Mouse (Mus musculus) lung, postnatal 25 days (tissue): ENCODE results near the gene Pqlc3.
"Not testable (repeated sequence)": the region's sequence is repeated elsewhere in the genome, so short reads cannot be mapped to it uniquely, and the experiment has no call there.

Source experiments
- DNase-seq: peaks from one replicate; pipeline ENCODE4 v3.0.0; 2022; ENCODE audit warnings: low spot score

Pqlc3 gene

DNA sequence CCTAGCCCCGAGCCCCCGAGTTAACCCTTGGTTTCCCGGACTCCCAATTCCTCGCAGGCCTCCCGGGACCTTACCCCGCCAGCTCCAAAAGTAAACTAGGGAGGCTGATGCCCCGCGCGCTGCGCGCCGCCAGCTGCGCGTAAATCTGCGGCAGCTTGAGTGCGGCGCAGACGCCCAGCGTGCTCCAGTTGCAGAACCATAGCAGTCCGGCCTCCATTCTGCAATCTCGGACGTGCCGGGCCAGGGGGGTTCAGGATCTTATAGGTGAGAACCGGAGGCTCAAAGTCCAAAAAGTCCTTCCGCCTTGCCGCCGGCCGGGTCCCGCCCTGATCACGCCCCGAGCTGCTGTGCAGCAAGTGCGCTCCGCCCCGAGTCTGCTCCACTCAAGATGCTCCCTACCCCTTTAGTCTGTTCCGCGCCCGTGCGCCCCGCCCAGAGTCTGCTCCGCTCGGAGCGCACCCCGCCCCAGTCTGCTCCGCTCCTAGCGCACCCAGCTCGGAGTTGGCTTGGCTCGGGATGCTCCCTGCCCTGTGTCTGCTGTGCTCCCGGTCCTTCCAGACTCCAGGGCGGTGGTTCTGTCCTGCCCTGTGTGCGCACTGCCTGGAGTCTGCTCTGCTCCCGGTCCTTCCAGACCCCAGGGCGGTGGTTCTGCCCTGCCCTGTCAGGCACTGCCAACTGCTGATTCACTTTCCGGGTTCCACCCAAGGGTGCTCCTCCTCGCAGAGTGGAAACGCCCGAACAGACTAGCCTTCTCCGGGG, at the start of gene Pqlc3:
Gene Pqlc3, minus strand, starts transcription at position 670 of the 759 bp plus-strand sequence.
- peak; percentile 92 for DNase-seq

DNA sequence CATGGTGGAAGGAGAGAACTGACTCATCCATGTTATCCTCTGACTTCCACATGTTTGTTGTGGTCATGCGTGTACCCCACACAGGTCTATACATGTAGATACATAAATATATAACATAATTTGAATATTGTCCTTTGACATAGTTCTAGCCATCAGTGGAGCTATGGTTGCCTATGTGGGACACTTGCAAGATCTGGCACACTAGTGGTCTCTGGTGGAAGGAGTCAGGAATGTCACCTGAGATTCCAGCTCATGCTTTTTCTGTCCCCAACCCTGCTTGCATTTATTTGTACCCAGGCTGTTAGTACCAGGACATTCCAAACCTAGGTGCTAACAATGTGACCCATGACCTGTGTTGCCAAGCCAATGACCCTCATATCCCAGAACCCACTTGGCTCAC, 49.6 kb upstream of the Pqlc3 start:
- DNase-seq = no peak

DNA sequence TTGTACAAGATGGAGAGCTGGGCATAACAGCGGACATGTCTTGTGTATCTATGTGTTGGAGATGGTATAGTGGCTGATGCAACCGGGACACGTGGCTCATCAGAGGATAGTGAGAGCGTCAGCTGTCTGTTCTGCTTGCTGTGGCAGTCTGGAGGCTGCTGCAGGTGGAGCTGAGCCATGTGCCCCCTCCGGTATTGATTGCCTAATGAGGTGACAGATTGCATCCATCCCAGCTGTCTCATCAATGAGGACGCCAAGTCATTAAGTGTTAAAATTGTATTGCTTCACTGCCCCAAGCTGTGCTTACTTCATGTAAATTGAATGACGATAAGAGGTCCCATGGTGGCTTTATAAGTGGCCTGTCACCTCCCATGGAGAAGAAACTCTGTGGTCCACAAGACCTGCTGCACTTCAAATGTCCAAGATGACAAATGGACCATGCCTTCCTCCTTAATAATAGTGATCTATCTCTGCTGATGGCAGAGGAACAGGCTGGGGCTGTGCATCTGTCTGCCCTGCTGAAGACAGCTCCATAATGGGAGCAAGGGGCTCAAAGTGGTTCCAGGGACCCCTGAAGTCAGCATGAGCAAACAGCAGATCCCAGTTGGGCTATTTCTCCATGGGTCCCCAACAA, 48.9 kb upstream of the Pqlc3 start:
- no peak for DNase-seq

GRCm38 (mm10) chr12:17043311-17043710, 43.1 kb upstream of the Pqlc3 start:
- no peak for DNase-seq

GRCm38 (mm10) chr12:17040567-17040966, 40.4 kb upstream of the Pqlc3 start:
- DNase-seq = no peak

DNA sequence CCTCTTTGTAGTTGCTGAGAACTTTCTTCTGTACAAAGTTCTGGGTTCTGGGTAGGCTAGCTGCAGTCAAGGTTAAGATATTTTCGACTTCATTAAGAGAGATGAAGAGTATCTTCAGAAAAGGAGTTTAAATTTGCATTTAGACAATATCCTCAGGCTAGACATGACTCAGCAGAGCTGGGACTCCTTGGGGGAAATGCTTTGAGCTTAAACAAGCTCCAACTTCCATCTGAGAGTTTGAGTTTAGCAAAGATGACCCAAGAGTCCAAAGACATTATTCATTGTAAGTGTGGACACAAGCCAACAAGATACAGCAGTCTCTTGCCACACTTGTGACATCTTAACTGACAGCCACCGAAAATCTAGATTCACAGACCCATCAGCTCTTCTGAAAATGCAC, 39.2 kb upstream of the Pqlc3 start:
- DNase-seq = no peak

DNA sequence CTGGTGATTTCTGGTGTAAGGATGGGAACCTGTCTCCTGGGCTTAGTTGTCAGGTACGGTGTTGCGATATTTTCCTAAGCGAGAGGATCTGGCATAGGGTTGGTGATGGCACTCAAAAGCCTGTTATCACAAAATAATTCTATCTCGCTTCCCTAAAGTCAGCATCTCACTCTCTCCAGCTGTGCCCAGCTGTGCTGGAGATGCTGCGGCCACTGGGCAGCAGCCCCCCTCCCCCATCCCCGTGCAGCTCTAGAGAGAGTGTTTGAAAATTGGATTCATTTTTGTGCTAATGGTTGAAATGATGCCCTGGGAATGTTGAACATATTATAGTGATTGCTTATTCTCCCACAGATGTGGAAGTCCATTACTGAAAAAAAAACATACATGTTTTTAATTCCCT, 38.0 kb upstream of the Pqlc3 start:
- no peak for DNase-seq

DNA sequence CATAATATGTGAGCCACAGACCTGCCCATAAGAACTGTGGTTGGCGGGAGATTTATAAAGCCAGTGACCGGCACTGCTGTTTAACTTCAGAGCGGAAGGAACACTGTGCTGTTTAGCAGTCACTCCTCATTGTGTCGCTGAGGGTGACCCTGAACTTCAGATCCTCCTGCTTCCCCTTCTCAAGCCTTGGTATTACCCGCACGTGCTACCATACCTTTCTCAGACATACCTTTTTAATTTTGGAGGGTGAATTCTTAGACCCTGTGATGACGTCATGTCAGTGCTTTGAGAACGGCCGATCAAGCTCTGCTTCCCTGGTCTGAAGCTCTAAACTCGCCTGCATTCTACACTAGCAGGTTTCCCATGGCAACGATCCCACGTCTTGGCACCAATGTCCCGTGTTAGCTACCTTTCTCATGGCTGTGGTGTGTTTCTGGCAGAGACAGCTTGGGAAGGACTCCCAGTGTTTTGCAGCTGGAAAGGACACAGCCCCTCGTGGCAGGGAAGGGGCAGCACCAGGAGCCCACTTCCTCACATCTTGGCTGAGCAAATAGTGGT, 36.9 kb upstream of the Pqlc3 start:
- no peak for DNase-seq

DNA sequence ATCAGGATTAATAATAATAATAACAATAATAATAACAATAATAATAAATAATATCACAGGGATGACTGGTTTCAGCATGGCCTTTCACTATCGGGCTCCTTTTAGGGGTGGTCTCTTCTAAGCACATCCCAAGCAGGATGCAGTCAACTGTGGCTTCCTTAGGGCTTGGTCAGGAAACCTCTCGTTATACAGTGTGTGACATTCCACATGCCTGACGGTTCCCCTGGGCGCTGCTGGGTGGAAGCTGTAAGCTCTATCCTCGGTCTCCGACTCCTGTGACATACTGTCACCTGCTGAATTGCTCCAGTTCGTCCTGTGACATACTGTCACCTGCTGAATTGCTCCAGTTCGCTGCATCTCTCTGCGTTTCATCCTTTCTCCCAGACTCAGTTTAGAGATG, 36.3 kb upstream of the Pqlc3 start:
- no peak for DNase-seq

GRCm38 (mm10) chr12:17035128-17035527, 34.9 kb upstream of the Pqlc3 start:
- DNase-seq = no peak

DNA sequence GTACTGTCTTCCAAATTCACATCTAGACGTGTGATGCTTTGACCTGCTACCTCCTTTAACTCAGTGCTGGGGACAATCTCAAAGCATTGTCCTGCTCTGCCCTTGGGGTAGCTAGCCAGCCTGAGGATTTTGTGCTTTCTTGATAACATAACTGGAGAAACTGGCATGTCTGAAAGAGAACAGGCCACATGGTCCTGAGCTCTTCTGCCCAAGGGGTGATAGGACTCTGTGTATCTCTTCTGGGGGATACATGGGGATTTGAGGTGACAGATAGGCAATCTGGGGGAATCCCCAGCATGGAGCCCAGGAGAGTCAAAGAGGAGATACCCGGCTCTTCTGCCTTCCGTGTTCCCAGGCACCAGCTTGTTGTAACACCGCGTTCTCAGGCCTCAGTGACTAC, 34.5 kb upstream of the Pqlc3 start:
- no peak for DNase-seq

DNA sequence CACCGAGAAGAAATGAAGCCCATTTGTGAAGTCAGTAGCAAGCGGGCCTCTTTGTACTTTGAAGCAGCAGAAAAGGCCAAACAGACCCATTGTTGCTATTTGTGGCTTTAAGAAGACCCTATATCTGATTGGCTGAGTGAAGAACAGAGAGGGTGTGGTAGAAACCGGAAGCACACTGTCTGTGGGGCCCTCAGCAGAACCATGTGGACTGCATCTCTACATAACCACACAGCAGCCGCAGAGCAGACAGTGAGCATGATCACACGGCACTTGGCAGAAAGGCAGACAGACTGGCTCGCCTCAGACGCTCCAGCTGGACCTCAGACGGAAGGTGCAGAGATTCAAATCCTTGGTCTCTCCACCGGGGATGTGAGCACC, 33.2 kb upstream of the Pqlc3 start:
- no peak for DNase-seq

DNA sequence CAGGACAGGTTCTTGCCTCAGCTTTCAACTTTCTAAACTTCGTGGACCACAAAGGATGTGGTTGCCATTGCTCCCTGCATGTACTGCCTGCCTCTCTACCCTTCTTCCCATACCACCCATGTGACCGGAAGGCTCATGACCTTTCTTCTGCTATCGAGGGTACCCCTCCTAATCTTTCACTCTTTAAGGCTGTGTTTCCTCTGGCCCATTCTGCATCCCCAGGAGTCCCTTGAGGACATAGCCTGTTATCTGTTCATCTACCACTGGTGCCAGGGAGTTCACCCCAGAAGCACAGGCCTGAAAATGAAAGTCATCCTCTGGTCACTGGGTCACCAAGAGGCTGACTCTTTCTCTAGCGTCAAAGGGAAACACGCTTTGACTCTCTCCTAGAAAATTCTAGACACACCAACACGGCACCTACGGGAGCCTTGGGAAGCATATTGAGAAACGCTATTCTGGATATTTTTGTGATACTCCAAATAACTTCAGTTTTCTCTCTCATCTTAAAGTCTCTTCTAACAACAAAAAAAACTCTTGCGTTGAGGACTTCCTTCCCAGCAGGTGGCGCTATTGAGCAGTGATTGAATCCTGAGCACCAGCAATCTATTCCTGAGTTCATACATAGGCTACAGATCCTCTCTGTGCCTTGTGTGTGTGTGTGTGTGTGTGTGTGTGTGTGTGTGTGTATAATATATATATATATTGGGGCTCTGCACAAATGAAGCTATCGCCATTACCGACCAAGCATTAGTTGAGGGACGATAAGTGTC, 32.7 kb upstream of the Pqlc3 start:
- peak; percentile 57 for DNase-seq

GRCm38 (mm10) chr12:17024554-17025110, 24.4 kb upstream of the Pqlc3 start:
- no peak for DNase-seq

- DNase-seq = no peak
Observed at GRCm38 (mm10) chr12:17022145-17022544, 21.9 kb upstream of the Pqlc3 start.

DNA sequence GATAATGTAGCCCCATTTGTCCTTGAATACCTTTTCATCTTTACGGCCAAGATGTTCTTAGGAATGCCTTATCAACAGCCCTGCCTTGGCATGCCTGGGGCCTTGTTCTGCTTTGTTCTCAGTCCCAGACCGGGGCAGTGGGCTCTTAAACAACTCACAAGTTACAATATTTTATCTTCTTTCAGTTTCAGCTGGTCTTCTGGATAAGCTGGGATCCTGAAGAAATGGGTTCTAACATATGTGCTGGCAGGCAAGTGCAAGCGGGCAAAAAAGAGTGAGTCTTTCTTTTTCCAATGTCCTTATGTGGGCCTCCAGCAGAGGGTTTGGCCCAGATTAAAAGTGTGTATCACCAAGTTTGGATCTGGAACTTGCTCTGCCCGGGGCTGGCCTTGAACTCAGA, 20.9 kb upstream of the Pqlc3 start:
- DNase-seq = not testable (repeated sequence)

- peak; percentile 47 for DNase-seq
Observed at GRCm38 (mm10) chr12:17018468-17018867, 18.3 kb upstream of the Pqlc3 start.

GRCm38 (mm10) chr12:17015711-17016110, 15.5 kb upstream of the Pqlc3 start:
- DNase-seq = no peak

GRCm38 (mm10) chr12:17012067-17012899, 12.1 kb upstream of the Pqlc3 start:
- no peak for DNase-seq

- peak; percentile 80 for DNase-seq
Observed at GRCm38 (mm10) chr12:17011100-17011870, 11.1 kb upstream of the Pqlc3 start, which contains the start of gene 2410004P03Rik. Gene 2410004P03Rik, minus strand, starts transcription at chr12:17011727.

GRCm38 (mm10) chr12:17009466-17009865, 9.3 kb upstream of the Pqlc3 start:
- DNase-seq = no peak
